Mouse (Mus musculus): ENCODE results near the gene Pcbp3.

DNA sequence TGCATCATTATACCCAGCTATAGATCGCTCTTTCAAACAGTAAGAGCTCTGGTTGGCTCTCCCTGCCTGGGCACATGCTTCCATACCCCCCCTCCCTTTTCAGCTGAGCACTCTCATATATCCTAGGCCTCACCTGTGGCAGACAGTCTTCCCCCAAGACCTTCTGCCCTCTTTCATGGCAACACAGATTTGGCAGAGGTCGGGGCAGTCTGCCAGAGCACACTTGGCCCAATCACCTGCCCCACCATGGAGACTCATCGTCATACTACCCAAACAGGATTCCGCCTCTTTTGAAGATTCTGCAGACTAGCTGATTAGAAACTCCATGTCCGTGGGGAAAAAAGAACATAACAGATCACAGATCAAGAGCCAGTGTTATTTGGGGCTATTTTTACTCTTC, 86.8 kb downstream of the Pcbp3 start:
- no peak for TF ChIP-seq POLR2A (IDR thresholded peaks at IDR 0.05; ENCODE audit: control insufficient read depth, low read depth, low read length)
- no peak for TF ChIP-seq CTCF (IDR thresholded peaks at IDR 0.05; ENCODE audit: control insufficient read depth, insufficient read depth, insufficient replicate concordance, low read depth, low read length)
